Mouse (Mus musculus) 3134 (cell line): ENCODE measurements around the gene Vrk1.

Source experiments
- DNase-seq: peaks from one replicate; pipeline ENCODE4 v3.0.0-alpha.2; 2011; ENCODE audit warnings: low spot score; ENCODE audit not compliant: insufficient read length; ENCODE audit errors: extremely low read depth

The Vrk1 gene

DNA sequence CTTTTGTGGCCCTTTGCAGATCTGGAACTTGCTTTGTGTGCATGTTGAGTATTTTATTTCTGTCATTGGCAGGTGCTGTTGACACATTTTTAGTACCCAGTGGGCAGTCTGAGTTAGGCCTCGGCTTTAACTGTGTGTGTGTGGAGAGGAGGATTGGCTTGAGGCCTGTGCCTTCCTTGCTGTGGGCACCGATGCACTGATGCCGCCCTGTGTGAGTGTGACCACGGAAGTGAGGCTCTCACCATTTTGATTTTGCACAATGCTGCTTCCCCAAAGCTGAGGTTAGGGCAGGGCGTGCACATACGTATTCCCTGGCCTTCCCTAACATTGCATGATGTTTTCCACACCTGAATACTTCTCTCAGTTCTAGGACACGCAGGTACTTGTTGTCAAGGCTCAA, 30.2 kb downstream of the Vrk1 start:
- no peak for DNase-seq

DNA sequence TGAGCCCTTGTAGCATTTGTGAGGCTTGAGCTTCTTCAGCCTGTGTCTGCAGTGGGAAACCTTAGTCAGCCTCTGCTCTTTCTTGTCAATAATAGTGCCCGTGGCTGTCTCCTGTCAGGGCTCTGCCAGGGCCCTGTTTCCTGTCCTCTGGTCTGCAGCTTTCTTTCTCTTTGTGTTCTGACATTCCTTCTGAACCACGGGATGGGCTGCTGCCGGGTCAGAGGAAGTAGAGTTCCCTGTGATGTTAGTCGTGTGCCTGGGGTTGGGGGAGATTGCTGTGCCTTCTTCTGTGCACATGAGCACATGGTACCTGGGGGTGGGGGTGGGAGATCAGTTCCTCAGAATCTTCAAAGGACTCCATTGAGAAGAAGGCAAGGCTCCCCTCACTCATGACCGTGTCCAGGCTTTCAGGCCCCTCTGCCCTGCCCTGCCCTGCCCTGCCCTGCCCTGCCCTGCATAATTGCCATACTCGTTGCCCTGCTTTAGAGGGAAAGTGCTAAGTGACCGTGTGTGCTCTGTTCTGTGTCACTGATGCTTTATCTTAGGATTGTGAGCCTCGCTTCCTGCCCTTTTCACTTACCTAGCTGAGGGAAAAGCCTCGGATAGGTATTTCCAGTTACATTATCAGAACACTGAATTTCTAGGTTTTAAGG, 36.2 kb downstream of the Vrk1 start:
- no peak for DNase-seq

DNA sequence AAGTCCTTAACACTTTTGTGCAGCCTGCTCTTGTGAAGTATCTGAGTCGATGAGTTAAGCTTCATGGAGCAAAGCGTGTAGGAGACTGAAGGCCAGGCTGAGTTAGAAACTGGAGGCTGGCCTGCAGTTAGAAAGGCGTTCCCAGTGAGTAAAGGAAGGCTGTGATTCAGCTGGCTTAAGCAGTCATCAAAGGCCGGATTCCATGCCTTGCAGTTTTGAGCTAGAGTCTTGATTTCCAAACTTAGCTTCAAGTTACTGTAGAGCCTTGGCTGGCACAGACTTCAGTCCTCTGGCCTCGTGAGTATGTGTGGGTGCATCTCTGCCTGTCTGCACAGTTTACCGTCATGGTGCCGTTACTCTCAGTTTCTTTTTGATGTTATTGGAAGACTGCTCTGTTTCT, 42.2 kb downstream of the Vrk1 start:
- no peak for DNase-seq

DNA sequence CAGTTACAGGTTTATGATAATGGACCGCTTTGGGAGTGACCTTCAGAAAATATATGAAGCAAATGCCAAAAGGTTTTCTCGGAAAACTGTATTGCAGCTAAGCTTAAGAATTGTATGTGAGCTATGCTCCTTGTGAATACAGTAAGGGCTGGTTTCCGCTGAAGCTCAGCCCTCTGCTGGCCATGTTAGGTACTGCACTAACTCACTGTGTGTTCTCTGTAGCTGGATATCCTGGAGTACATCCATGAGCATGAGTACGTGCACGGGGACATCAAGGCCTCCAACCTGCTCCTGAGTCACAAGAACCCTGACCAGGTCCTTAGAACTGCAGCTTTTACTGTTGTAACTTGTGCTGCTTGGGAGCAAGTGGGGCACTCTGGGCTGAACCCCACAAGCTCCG, 45.8 kb downstream of the Vrk1 start:
- no peak for DNase-seq

DNA sequence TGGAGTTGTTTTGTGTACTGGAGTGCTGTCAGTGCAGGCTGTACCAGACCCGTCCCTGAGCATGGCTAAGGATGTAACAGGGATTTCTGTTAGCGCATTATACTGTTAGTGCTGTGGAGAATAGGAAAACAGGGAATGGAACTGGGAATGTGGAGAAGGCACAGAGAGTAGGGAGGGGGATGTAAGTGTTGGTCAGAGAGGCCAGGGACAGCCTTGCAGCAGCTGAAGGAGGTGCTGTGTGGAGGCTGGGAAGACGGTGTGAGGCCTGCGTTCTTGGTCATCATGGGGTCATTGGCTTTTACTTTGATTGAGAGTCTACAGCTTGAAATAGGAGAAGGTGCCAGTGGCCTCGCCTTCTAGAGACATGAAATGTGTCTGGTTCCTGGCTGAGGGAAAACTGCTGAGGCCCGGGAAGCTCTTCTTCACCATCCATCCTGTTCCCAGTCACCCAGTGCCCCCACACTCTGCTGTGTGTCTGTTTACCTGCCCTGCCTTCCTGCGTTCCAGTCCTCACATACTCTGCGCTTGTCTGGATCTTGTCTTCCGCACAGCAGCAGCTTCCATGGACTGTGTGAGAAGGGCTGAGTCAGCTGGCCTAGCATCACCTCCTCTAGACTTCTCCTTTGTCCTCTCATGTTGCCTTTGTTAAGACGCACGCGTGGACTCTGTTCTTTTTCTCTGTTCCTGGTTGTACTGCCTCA, 50.0 kb downstream of the Vrk1 start:
- DNase-seq, result no peak

DNA sequence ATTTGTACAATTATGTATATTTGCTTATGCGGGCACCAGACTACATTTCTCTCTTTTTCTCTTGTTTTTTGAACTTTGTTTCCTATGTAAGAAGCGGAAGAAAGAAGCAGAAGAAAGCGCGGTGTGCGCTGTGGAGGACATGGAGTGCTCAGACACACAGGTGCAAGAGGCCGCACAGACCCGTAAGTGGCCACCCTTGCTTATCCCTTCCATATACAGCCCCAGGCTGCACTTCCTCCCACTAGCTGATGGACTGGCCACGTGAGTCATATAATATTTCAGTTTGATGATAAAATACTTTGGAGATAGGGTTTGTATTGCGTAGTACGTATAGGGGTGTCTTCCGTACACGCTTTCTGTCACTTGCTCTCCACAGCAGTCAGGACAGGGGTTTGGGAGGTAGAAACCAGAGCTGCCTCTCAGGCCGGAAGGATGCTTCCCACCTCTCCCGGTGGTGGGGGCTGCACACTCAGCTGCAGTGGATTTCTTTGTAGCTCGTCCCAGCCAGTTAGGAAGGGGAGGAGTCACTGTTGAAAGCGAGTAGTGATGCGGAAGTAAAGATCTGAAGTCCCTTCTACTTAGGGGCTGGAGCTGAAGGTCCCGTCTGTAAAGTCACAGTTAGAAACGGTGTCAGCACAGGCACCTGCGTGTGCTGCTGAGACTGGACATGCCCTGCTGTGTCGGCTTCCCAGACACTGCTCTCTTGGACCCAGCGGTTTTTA, 60.6 kb downstream of the Vrk1 start:
- no peak for DNase-seq

DNA sequence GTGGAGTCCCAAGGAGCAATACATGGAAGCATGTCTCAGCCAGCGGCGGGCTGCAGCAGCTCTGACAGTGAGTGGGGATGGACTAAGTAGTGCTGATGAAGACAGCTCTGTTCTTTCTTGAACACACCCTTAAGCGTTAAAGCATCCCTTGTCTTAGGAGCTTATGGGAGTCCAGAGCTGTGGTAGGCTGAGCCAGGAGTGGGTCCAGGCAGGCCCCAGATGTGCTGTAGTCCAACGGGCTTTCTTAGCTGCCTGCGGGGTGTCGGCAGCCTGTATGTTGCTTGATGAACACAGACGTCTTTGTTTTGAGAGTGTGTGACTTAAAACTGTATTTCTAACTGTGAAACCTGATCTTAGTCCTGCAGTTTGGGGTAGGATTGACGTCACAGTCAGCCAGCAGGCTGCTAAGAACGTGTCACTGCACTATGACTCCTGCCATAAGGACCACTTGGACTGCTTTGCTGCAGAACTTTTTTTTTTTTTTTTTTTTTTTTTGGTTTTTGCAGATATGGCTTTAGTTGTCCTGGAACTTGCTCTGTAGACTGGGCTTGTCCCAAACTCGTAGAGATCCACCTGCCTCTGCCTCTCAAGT, 61.6 kb downstream of the Vrk1 start:
- no peak for DNase-seq

DNA sequence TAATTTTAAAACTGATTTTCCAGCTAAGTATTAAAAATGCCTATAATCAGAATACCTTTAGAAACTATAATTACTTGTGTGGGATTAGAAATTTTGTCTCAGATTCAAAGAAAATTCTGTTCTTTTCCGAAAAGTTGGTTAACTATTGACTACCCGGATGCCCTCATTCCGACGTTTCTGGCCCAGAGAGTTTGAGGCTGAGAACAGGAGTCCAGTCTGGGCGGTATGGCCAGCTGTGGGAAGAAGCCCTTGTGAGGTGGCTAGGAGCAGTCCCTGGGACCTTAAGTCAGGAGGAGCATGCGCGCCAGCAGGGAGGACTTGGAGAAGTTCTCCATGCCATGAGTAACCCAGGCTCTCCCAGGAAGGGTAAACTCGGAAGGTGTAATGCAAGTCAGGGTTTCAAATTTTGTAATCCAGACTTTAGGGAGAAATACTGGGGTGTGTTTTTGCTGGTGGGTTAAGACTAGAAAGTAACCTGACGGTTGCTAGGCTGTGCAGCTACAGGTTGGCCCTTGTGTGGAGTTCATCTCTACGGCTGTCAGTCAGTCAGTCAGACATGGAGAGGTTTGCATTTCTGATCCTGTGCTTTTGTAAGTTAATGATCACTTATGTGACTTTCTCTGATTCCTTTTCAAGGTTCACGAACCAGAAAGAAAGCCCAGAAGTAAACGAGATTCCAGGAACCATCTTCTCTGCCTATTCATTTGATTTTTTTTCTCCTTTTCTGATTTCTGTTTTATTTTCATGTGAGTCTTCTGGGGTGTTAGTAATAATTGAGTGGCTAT, 64.5 kb downstream of the Vrk1 start:
- DNase-seq, result no peak

DNA sequence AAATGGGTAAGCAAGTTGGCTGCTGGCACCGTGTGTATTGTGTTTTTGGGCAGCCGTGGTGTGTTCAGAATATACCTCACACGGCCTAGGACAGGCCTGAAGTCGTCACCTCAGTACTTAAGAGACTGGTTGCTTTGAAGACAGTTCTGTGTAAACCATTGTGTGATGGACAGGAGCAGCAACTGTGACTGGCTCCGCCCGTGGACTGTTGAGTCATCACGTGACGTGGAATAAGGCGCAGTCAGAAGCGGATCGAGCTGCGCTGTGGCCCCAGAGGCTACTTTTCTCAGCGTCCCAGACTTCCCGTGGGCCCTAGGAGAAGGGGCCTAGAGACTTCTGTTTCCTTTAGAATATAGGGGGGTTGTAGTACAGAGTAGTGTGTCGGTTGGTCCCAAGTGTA, 66.1 kb downstream of the Vrk1 start:
- DNase-seq, result no peak

DNA sequence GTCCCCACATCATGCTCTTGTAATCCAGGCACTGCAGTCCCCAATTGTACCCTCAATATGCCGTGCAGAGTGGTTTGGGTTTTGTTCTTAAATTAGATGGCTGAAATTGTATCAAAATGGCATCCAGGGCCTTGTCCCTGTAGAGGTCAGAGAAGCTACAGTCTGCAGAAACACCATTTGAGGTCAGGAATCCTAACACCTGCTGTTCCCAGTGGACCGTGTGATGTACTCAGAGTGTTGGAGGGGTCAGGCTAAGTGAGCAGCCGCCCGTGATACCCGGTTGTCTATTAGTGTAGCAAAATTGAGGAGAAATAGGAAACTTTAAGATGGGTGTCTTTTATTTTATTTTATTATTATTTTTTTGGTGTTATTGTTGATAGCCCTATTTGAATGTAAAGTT, 70.5 kb downstream of the Vrk1 start:
- DNase-seq, result no peak

DNA sequence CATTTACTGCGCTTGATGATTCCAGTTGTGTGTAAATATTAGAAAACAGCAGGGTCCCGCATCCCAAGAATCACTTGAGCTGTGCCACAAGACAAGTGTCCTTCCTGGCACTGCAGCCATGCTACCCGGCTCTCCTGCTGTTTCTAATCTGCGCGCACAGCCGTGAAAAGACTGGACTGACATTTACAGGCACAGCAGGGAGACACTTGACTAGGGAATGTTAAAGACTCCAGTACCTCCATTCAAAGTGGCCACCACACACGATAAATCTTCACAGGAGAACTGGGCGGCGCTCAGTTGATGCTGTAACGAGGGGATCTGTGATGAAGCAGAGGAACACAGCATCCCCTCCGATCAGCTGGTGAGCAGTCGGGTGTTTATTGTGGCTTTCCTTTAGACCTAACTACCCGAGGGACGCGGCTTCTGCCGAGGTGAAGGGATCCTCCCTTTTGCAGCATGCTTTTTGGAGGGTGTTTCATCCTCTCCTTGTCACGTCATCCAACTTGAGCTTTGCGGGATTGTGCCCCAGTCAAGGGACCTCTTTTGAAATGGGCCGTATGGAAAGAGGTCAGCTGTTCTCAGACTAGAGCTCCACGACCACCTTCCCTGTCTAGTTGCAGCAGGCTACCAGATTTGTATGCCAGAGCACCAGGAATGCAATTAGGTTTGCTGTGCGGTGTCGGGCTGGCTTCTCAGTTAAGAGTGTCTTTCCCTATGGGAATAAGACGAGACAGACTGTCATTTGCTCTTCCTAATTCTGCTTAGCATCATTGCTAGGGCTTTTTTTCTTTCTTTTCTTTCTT, 71.1 kb downstream of the Vrk1 start:
- DNase-seq, result no peak

DNA sequence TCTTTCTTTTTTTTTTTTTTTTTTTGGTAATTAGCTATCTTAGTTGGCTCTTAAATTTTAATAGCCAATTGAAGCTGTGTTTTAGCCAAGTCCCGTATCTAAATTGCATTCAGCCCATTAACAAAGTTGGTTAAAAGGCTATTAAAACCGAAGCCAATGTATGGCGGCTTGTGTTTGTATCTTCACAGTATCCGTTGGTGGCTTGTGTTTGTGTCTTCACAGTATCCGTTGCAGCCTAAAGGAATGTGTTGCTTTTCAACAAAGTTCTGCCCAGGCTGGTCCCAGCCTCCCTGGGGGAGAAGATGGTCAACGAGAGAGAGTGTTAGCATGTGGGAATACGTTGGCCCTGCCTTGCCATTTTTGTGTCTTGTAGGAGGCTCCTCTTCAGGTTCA, 71.7 kb downstream of the Vrk1 start:
- DNase-seq, result no peak

DNA sequence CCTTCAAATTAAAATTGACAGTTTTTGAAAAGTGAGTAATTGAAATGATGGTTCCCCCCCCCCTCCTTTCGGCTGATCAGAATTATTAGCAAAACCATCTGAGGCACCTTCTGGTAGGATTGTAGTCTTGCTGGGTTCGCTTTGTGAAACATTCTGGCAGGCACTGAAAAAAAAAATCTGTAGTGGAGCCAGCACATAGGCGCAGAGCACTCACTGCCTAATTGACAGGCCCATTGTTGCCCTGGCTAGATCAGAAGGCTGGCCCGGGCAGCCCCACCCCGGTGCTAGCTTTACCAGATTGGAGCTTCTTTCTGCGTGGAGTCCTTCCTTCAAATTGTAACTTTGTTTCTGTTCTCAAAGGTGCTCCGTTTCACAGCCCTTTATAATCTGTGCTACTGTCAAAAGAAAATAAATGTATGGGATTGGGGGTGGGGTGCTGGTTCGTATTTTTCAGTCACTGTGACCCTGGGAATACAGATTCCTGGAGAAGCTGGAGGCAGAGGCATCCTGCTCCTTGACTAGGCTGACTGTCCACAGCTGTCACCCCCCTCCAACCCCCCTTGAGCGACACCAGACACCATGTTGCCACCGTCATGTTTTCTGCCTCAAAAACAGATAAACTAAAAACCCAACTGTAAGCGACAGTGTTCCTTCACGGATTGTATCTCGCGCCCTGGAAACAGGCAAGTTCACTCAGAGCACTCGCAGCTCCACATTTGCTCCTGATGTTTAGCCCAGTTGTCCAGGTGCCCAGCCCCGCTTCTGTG, 72.3 kb downstream of the Vrk1 start:
- no peak for DNase-seq

DNA sequence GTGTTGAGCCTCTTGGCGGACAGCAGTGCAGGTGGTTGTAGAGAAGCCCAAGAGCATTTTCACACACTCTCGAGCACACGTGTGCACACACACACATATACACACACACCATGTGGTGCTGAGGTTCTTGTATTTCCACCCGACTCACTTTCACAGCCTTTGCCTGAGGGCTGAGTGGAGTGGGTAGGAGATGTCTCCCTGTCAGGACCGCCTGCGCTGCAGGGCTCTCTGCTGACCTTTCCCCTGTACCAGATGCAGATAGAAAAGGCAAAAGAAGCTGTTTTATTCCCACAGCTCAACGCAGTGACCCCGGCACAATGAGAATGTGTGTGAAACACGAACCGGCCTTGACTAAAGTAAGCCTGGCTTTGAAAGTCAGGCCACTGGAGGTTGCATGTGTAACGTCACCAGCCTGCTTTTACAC, 72.9 kb downstream of the Vrk1 start:
- no peak for DNase-seq

DNA sequence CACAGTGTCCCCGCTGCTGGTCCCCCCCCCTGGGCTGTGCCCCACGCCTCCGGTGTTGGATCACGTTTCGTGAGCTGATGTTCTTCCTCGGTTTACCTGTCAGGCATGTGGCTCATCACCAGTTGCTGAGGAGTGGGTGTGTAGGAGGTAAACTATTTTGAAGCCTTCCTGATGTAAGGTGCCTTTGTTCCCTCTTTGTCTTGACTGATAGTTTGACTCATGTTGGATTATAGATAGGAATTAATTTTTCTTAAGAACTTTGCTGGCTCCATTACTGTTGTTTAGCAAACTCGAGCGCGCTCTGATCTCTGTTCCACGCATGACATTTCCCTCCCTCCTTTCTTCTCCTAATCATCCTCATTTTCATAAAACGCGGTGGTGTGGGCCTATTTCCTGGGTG, 74.1 kb downstream of the Vrk1 start:
- DNase-seq, result no peak

DNA sequence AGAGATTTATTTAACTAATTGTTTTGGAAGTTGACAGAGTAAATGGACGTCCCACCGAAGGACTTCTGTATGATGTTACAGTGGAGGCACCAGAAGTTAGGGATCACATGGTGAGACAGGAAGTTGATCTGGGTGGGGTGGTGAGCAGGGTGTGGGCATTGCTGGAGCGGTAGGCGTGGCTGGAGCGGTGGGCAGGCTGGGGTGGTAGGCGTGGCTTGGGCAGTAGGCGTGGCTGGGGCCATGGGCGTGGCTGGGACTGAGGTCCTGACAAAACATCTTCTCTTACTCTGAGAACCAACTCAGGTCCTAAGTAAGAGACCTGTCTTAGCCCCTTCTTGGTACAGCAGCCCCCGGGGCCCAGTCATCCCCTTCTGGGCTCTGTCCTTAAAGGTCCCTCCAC, 84.8 kb downstream of the Vrk1 start:
- DNase-seq, result peak; percentile 34

DNA sequence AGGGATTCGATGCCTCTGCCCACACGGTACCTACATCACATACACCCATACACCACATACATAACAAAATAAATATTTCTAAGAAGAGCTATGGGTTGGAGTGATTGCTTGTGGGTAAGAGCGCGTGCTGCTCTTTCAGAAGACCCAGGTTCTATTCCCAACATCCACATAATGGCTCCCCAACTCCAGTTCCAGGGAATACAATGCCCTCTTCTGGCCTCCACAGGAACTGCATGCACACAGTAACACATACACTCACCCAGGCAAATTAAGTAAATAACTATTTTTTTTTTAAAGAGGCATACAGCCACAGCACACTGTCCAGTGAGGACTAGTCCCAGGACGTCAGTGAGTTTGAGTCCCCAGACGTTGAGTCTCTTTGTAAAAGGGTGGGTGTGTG, 92.0 kb downstream of the Vrk1 start:
- DNase-seq, result no peak

DNA sequence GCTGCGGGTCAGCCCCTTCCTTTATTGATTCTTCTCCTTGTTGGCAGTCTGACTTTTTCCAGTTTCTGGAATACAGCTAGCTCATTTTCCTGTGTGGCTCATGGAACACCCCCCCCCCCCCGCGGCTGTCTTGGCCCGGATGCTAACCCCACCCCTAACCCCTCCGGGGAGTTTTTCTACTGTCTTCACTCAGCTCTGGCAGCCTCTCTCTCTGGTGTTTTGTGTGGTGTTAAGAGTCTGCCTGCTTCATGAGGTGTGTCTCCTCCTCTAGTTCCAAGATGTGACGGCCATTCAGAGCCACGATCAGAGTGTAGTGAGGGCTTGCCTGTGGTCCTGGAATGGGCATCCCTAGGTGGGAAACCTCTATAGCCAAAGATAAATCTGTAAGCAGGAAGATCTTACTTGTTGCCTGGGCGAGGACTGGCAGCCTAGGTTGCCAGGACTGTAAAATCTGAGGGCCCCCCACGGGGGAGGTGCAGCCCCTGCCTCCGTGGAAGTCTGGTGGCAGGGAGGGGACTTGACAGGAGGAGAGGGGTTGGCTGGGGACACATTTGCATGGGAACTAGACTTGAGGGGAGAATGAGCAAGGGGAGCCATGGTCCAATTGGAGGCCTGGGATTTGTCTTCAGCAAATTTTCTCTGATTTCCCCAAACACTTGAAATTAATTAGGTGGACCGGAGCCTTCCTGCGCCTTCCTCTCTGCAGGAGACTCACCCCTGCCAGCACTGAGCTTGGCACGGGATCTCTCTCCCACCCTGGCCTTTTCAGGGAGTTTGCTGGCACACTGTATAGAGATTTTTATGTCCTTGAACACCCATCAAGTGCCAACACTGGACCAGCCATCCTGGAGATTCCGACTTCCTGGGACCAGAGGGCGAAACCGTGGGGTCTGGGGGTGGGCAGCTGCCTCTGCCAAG, 93.0 kb downstream of the Vrk1 start:
- no peak for DNase-seq
